Mouse (Mus musculus) small intestine, adult 2 months (tissue): ENCODE results near the gene Rnase10. TPM values are rescaled to one million over a fixed set of nuclear protein-coding genes. Genes with fewer than 3 reads are reported as not detected.
"Not testable (repeated sequence)": the region's sequence is repeated elsewhere in the genome, so short reads cannot be mapped to it uniquely, and the experiment has no call there.

Experiments used
- H3K27ac ChIP-seq: fragments of 200-500 bp; 2 replicates; pipeline ENCODE4 v1.5.1; 2012; ENCODE audit warnings: low read depth, low read length, control low read depth, inconsistent platforms; ENCODE audit not compliant: insufficient read depth
- H3K27me3 ChIP-seq: fragments of 200-500 bp; 2 replicates; pipeline ENCODE4 v1.6.1; 2012; ENCODE audit warnings: mild to moderate bottlenecking, moderate library complexity, low read length, inconsistent platforms; ENCODE audit not compliant: control insufficient read depth, insufficient read depth
- H3K36me3 ChIP-seq: fragments of 200-500 bp; 2 replicates; pipeline ENCODE4 v1.6.1; 2012; ENCODE audit warnings: mild to moderate bottlenecking, low read length, control low read depth, inconsistent platforms; ENCODE audit not compliant: control insufficient read depth, insufficient read depth
- H3K4me1 ChIP-seq: fragments of 200-500 bp; 2 replicates; pipeline ENCODE4 v1.6.1; 2012; ENCODE audit warnings: low read length, inconsistent platforms, mixed read lengths; ENCODE audit not compliant: control insufficient read depth, insufficient read depth, insufficient read length
- H3K4me3 ChIP-seq: fragments of 200-500 bp; 2 replicates; pipeline ENCODE4 v1.5.1; 2012; ENCODE audit warnings: low read depth, mild to moderate bottlenecking, control low read depth, inconsistent platforms, low read length, moderate library complexity
- CTCF ChIP-seq: fragments of 200-500 bp; IDR thresholded peaks from 2 replicates; pipeline ENCODE4 v1.5.1; 2012; ENCODE audit warnings: low read depth, mild to moderate bottlenecking, control low read depth, inconsistent platforms, low read length, moderate library complexity, mixed read lengths; ENCODE audit not compliant: insufficient replicate concordance, insufficient read length; ENCODE audit errors: extremely low read depth
- POLR2A ChIP-seq: fragments of 200-500 bp; IDR thresholded peaks from 2 replicates; pipeline ENCODE4 v1.6.1; 2012; ENCODE audit warnings: low read depth, mild to moderate bottlenecking, control low read depth, inconsistent platforms, low read length, moderate library complexity
- WGBS: fragments of 180-500 bp; shearing (Covaris S2); methylation state at CpG from one replicate; pipeline ENCODE4 v1.1.7; 2018; 5-methylcytosine and 5-hydroxymethylcytosine counted together
- polyA plus RNA-seq: library from polyadenylated mRNA; depleted of rRNA; stranded (reverse); fragments of >200 nt; gene quantifications from 2 replicates; pipeline ENCODE4 v1.2.3, GENCODE M21; 2012

Gene Rnase10
- polyA plus RNA-seq, 1 experiment = not detected

GRCm38 (mm10) chr14:50991037-50991436 lies 16.5 kb upstream of the Rnase10 start:
- Histone ChIP-seq H3K36me3 (no peaks in the 10 kb centered on the region), H3K4me1 (peaks cover 6% of the 10 kb centered on the region), H3K4me3 (no peak overlapping the region), H3K27me3 (no peaks in the 10 kb centered on the region), H3K27ac (no peak overlapping the region)
- no peak for TF ChIP-seq POLR2A
- TF ChIP-seq CTCF = no peak
- 27% methylated on average over 3 of the region's 3 CpGs for WGBS

GRCm38 (mm10) chr14:50997088-50997487 lies 10.5 kb upstream of the Rnase10 start:
- Histone ChIP-seq H3K4me1 (peaks cover 4% of the 10 kb centered on the region; the same call in 1 of the 2 replicates), H3K27ac (no peak overlapping the region; the same call in 1 of the 2 replicates), H3K4me3 (no peak overlapping the region), H3K27me3 (no peaks in the 10 kb centered on the region), H3K36me3 (no peaks in the 10 kb centered on the region)
- 66% methylated on average over 3 of the region's 3 CpGs for WGBS
- TF ChIP-seq POLR2A (no peak), CTCF (no peak)

- H3K4me1 ChIP-seq = peaks cover 4% of the 10 kb centered on the region; the same call in 1 of the 2 replicates
- H3K27me3 ChIP-seq = no peaks in the 10 kb centered on the region
- no peak overlapping the region for H3K4me3 ChIP-seq
- 0 out of 2 replicates have a peak overlapping the region, but pooled peaks have one; percentile 4 for H3K27ac ChIP-seq
- TF ChIP-seq POLR2A = no peak
- no peak for TF ChIP-seq CTCF
- 19% methylated on average over 2 of the region's 2 CpGs for WGBS
- no peaks in the 10 kb centered on the region for H3K36me3 ChIP-seq
Measured at GRCm38 (mm10) chr14:50997999-50998666, 9.4 kb upstream of the Rnase10 start.

- H3K27me3 ChIP-seq = no peaks in the 10 kb centered on the region
- H3K4me1 ChIP-seq = peaks cover 2% of the 10 kb centered on the region
- peak overlapping the region; percentile 88 for H3K27ac ChIP-seq
- TF ChIP-seq CTCF = no peak
- no peak for TF ChIP-seq POLR2A
- H3K4me3 ChIP-seq = no peak overlapping the region
- 69% methylated on average over 13 of the region's 13 CpGs for WGBS
- H3K36me3 ChIP-seq = no peaks in the 10 kb centered on the region
Measured at GRCm38 (mm10) chr14:51007914-51008713, 563 bp downstream of the Rnase10 start.

GRCm38 (mm10) chr14:51008781-51009180 lies 1.2 kb downstream of the Rnase10 start:
- Histone ChIP-seq H3K27ac (peak overlapping the region; percentile 88), H3K36me3 (no peaks in the 10 kb centered on the region), H3K27me3 (no peaks in the 10 kb centered on the region), H3K4me1 (peaks cover 2% of the 10 kb centered on the region), H3K4me3 (no peak overlapping the region)
- 74% methylated on average over 4 of the region's 4 CpGs for WGBS
- TF ChIP-seq POLR2A (no peak), CTCF (no peak)

GRCm38 (mm10) chr14:51009572-51009971 lies 2.0 kb downstream of the Rnase10 start:
- H3K4me1 ChIP-seq = peaks cover 2% of the 10 kb centered on the region
- H3K27ac ChIP-seq = no peak overlapping the region
- H3K36me3 ChIP-seq = no peaks in the 10 kb centered on the region
- 86% methylated on average over 6 of the region's 6 CpGs for WGBS
- no peak overlapping the region for H3K4me3 ChIP-seq
- TF ChIP-seq CTCF (no peak), POLR2A (no peak)
- no peaks in the 10 kb centered on the region for H3K27me3 ChIP-seq

GRCm38 (mm10) chr14:51014724-51015123 lies 7.2 kb downstream of the Rnase10 start:
- H3K36me3 ChIP-seq = not testable (repeated sequence)
- WGBS = 55% methylated on average over 3 of the region's 3 CpGs

More at GRCm38 (mm10) chr14:51014724-51015123, 7.2 kb downstream of the Rnase10 start:
- not testable (repeated sequence) for H3K4me3 ChIP-seq, H3K27me3 ChIP-seq, H3K4me1 ChIP-seq, H3K27ac ChIP-seq
